Mouse (Mus musculus) hindbrain, postnatal 0 days (tissue): ENCODE results near the gene Hsd11b1. TPM values are rescaled to one million over a fixed set of nuclear protein-coding genes. Genes with fewer than 3 reads are reported as not detected.

ENCODE experiments used
- ATAC-seq: fragments of 200-750 bp; cut with Nextera tagmentation; 2 replicates; pipeline ENCODE4 v1.8.0; 2017; ENCODE audit warnings: mild to moderate bottlenecking, moderate TSS enrichment, moderate library complexity
- DNase-seq: peaks from one replicate; pipeline ENCODE4 v3.0.0-alpha.2; 2015; ENCODE audit warnings: low spot score
- H3K27ac ChIP-seq: fragments of 300-500 bp; sonication (generic); 2 replicates; pipeline ENCODE4 v1.5.1; 2014; ENCODE audit warnings: mild to moderate bottlenecking
- H3K27me3 ChIP-seq: fragments of 300-500 bp; sonication (generic); 2 replicates; pipeline ENCODE4 v1.6.1; 2014; ENCODE audit warnings: low read length, mixed read lengths; ENCODE audit not compliant: insufficient read depth
- H3K36me3 ChIP-seq: fragments of 300-500 bp; sonication (generic); 2 replicates; pipeline ENCODE4 v1.6.1; 2014; ENCODE audit warnings: low read length, mixed read lengths; ENCODE audit not compliant: insufficient read depth
- H3K4me1 ChIP-seq: fragments of 300-500 bp; sonication (generic); 2 replicates; pipeline ENCODE4 v1.6.1; 2014; ENCODE audit warnings: antibody characterized with exemption, low read length, mixed read lengths; ENCODE audit not compliant: insufficient read depth
- H3K4me2 ChIP-seq: fragments of 300-500 bp; sonication (generic); 2 replicates; pipeline ENCODE4 v1.6.1; 2014; ENCODE audit warnings: low read depth, mild to moderate bottlenecking, low read length, moderate library complexity, mixed read lengths
- H3K4me3 ChIP-seq: fragments of 300-500 bp; sonication (generic); 2 replicates; pipeline ENCODE4 v1.5.1; 2014; ENCODE audit warnings: low read length
- H3K9ac ChIP-seq: fragments of 300-500 bp; sonication (generic); replicated peaks from 2 replicates; pipeline ENCODE4 v1.6.1; 2014; ENCODE audit warnings: mild to moderate bottlenecking, low read length, moderate library complexity, mixed read lengths
- H3K9me3 ChIP-seq: fragments of 300-500 bp; sonication (generic); 2 replicates; pipeline ENCODE4 v1.6.1; 2016; ENCODE audit warnings: low read length, mixed read lengths
- CTCF ChIP-seq: IDR thresholded peaks from 2 replicates; pipeline ENCODE4 v1.5.1; 2016; ENCODE audit warnings: antibody characterized with exemption, control low read depth, low read depth
- WGBS: fragments of 180-500 bp; shearing (Covaris S2); extraction: QIAGEN DNeasy Blood & Tissue Kit; methylation state at CpG from one replicate; pipeline ENCODE4 v1.1.7; 2014; 5-methylcytosine and 5-hydroxymethylcytosine counted together
- polyA plus RNA-seq: library from polyadenylated mRNA; unstranded; fragments of >200 nt; fragmentation: Nextera tagmentation; extraction: Ambion mirVana; gene quantifications from 2 replicates; pipeline ENCODE4 v1.2.1, GENCODE M21; 2015
- total RNA-seq: library from RNA; depleted of rRNA; stranded (reverse); fragments of >200 nt; gene quantifications from 2 replicates; pipeline ENCODE4 v1.2.3, GENCODE M21; 2014

The Hsd11b1 gene
- total and polyA plus RNA-seq, 2 experiments from 2014 or later: 2.3 to 2.5 TPM

DNA sequence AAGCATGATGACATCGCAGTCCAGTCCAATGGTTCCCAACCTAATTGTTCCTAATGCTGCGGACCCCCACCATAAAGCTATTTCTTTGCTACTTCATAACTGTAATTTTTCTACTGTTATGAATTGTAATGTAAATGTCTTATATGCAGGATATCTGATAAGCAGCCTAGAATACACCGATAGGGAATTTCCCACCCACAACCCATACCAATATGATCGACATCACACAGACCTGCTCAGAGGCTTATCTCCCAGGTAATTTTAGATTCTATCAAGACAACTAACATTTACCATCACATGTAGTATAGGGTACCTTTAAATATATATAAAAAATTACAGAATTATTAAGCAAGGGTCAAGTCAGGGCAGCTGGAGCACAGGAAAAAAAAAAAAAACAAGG, 37.8 kb downstream of the Hsd11b1 start:
- Histone ChIP-seq H3K4me1 (no peaks in the 10 kb centered on the region), H3K4me2 (no peak overlapping the region), H3K36me3 (no peaks in the 10 kb centered on the region), H3K27ac (no peak overlapping the region), H3K27me3 (no peaks in the 10 kb centered on the region), H3K9me3 (no peaks in the 10 kb centered on the region), H3K4me3 (no peak overlapping the region), H3K9ac (no peak overlapping the region)
- DNase-seq: no peak
- no peak for ATAC-seq
- WGBS: 93% methylated on average over 4 of the region's 4 CpGs
- TF ChIP-seq CTCF: no peak

DNA sequence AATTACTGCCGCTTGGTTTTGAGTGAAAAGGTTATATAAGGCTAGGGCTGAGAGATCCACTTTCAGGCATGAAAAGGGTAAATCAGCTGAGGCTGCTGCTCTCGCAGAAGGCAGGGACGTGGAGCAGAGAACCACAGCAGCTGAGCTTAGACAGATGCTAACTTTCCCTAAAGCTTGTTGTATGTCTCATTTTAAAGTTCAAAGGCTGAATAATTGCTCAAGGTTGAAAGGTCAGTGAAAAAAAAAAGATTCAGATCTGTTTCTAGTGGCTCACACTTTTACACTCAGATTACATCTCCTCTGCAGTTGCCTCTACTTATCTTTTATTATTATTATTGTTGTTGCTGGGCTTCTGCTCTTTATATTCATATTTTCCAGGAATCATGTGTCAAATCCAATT, 38.3 kb downstream of the Hsd11b1 start:
- no peaks in the 10 kb centered on the region for H3K9me3 ChIP-seq
- H3K36me3 ChIP-seq: no peaks in the 10 kb centered on the region
- ATAC-seq (no peak), DNase-seq (no peak)
- H3K27me3 ChIP-seq: no peaks in the 10 kb centered on the region
- no peak overlapping the region for H3K27ac ChIP-seq
- TF ChIP-seq CTCF: no peak
- H3K4me1 ChIP-seq: no peaks in the 10 kb centered on the region
- 42% methylated on average over 3 of the region's 3 CpGs for WGBS
- no peak overlapping the region for H3K9ac ChIP-seq
- H3K4me3 ChIP-seq: no peak overlapping the region
- no peak overlapping the region for H3K4me2 ChIP-seq

DNA sequence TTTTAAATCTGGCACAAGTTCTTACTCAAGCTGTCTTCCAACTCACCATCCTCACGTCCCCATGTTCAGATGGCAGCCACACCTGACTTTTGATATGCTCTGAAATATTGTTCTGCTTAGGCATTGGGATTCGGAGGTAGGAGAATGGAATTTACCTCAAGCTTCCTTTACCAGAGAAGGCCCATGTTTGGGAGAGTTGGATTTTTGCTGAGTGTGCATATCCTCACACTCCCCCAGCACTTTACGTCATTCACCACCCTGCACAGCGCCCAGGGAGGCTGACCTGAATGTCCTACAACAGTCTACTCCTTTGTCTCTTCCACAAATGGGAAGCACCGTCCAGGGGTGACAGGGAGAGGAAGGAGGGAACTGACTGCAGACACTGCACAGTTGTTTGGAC, 43.5 kb downstream of the Hsd11b1 start:
- Histone ChIP-seq H3K4me3 (no peak overlapping the region), H3K27ac (no peak overlapping the region), H3K4me2 (no peak overlapping the region), H3K36me3 (no peaks in the 10 kb centered on the region), H3K9me3 (no peaks in the 10 kb centered on the region), H3K27me3 (no peaks in the 10 kb centered on the region), H3K9ac (no peak overlapping the region), H3K4me1 (no peaks in the 10 kb centered on the region)
- 61% methylated on average over 5 of the region's 5 CpGs for WGBS
- TF ChIP-seq CTCF: no peak
- ATAC-seq: no peak
- no peak for DNase-seq

DNA sequence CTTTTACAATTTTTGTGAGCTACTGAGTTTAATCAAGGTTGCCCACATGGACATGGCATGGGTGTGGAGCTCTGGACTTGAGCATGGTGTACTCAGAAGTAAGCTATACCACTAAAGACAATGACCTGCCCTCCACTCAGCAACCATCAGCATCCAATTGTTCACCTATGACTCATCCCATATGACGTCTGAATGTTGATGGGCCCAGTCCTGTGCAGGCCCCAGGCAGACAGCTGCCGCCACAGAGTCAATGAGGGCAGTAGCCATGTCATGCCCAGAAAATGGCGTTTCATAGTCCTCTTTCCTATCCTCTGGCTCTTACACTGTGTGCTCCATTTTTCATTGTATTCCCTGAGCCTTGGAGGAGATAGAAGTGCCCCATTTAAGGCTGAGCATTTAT, 47.9 kb downstream of the Hsd11b1 start:
- Histone ChIP-seq H3K4me1 (no peaks in the 10 kb centered on the region), H3K4me3 (no peak overlapping the region), H3K9me3 (no peaks in the 10 kb centered on the region), H3K4me2 (no peak overlapping the region), H3K9ac (no peak overlapping the region), H3K27ac (no peak overlapping the region), H3K27me3 (no peaks in the 10 kb centered on the region), H3K36me3 (no peaks in the 10 kb centered on the region)
- WGBS: 69% methylated on average over 3 of the region's 3 CpGs
- no peak for ATAC-seq
- no peak for TF ChIP-seq CTCF
- no peak for DNase-seq

DNA sequence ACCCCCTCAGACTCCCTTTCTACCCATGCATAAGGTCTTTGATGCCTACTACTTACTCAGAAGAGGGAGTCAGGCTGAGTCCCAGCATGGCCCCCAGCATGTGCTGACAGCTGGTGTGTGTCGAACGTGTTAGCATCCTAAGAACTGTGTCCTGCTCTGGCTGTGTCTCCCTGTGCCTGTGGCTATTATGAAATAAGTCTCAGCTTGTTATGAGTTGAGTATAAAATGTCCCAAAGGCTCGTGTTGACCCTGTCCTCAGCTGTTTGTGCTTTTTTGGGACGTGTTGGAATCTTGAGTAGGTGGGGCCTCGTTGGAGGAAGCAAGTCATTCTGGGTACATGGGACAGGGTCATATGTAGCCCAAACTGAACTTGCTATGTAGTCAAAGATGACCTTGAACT, 49.8 kb downstream of the Hsd11b1 start:
- TF ChIP-seq CTCF: no peak
- Histone ChIP-seq H3K4me3 (no peak overlapping the region), H3K27me3 (no peaks in the 10 kb centered on the region), H3K27ac (no peak overlapping the region), H3K9ac (no peak overlapping the region), H3K4me2 (no peak overlapping the region), H3K36me3 (no peaks in the 10 kb centered on the region), H3K9me3 (no peaks in the 10 kb centered on the region), H3K4me1 (no peaks in the 10 kb centered on the region)
- DNase-seq (no peak), ATAC-seq (no peak)
- 75% methylated on average over 5 of the region's 5 CpGs for WGBS

DNA sequence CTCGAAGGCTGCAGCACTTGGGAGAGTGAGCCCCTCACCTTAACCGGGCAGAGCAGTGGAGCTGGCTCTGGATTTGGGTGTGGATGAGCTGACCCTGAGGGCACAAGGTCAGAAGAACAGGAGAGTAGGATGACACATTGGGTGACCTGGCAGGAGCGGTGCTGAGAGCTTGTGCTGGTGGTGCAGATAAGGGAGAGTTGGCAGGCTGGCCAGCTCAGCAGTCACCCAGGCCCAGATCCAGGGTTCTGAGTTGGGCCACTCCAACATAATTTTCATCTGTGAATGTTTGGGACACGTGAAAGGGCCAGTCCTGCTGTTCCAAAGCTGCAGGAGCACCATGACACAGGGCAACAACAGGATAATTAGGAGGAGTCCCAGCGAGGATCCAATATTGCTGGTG, 52.5 kb downstream of the Hsd11b1 start:
- ATAC-seq (0 out of 2 replicates have a peak, but pooled peaks have one; percentile 2), DNase-seq (no peak)
- Histone ChIP-seq H3K9me3 (no peaks in the 10 kb centered on the region), H3K4me3 (no peak overlapping the region), H3K4me1 (no peaks in the 10 kb centered on the region), H3K4me2 (no peak overlapping the region), H3K27me3 (no peaks in the 10 kb centered on the region), H3K9ac (no peak overlapping the region), H3K36me3 (no peaks in the 10 kb centered on the region), H3K27ac (no peak overlapping the region)
- 76% methylated on average over 5 of the region's 5 CpGs for WGBS
- no peak for TF ChIP-seq CTCF

DNA sequence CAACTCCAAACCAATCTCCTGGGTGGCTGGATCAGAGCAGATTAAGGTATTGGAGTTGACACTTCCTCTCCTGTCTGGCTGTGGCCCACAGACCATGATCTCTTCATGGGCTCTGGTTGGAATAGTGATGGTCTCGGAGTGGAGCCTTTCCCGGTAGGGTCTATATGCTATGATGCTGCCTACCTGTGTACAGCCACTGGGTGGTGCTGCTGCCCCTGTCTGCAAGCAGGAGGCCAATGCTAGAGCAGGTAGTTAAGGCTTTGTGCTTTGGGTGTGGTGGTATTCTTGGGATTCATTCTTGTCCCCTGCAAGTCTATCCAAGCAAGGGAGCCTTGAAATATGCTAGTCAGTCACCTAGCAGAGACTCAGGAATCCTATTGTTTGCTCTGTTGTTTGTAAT, 55.7 kb downstream of the Hsd11b1 start:
- no peak overlapping the region for H3K4me3 ChIP-seq
- ATAC-seq: no peak
- H3K9ac ChIP-seq: no peak overlapping the region
- H3K9me3 ChIP-seq: no peaks in the 10 kb centered on the region
- H3K4me1 ChIP-seq: no peaks in the 10 kb centered on the region
- no peaks in the 10 kb centered on the region for H3K27me3 ChIP-seq
- no peak overlapping the region for H3K4me2 ChIP-seq
- H3K36me3 ChIP-seq: no peaks in the 10 kb centered on the region
- WGBS: 44% methylated on average over 2 of the region's 2 CpGs
- TF ChIP-seq CTCF: peak; percentile 75
- peak; percentile 19 for DNase-seq
- H3K27ac ChIP-seq: no peak overlapping the region
